Mouse (Mus musculus): ENCODE data around the gene Vmn1r232. TPM values are rescaled to one million over a fixed set of nuclear protein-coding genes. Genes with fewer than 3 reads are reported as not detected.

Vmn1r232 gene
- not detected in 2 replicates for total RNA-seq (2014; fragmentation: Nextera tagmentation)
- not detected in 2 replicates for total RNA-seq (2017)

GRCm38 (mm10) chr17:20919614-20920013, at the start of gene Vmn1r232:
TSS of gene Vmn1r232 (minus strand) at chr17:20919714.
- ATAC-seq (replicated peaks; ENCODE audit: low FRiP score, low TSS enrichment, poor library complexity, severe bottlenecking): no peak

DNA sequence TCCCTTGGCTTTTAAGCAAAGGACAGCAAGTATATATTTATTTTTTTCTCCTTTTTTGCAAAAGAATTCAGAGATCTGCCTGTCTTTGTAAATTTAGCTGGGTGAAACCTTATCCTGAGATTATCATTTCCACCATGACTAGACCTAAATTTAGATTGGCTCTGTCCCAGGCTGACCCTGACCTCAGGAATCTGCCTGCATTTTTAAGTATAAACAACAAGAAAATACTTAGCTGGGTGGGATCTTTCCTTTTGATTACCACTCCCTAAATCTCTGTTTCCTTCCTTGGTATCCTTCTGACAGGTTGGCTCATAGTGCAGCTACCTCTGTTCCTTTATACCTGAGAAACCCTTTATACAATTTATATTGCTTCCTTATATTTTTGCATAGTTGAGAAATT, 47.2 kb upstream of the Vmn1r232 start:
- no peak for ATAC-seq (replicated peaks; ENCODE audit: low FRiP score, low TSS enrichment, poor library complexity, severe bottlenecking)

DNA sequence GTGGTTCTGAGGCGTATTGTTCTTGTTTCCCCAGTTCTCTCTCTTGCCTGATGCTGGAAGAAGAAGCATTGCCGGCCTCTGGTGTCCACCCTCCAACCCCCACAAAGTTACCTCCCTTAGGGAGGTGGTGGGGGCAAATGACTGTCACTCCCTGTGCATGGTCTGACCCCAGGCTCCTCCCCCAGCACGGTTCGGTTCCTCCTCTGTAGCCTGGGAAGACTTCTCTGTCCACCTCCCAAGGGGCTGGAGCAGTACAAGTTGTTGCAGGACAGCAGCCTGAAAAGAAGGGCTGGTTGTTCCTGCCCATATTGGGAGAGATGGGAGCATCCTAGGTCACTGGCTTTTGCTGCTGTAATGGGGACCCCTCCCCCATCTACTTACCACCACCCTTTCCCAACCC, 45.9 kb upstream of the Vmn1r232 start:
- no peak for ATAC-seq (replicated peaks; ENCODE audit: low FRiP score, low TSS enrichment, poor library complexity, severe bottlenecking)

- ATAC-seq (replicated peaks; ENCODE audit: low FRiP score, low TSS enrichment, poor library complexity, severe bottlenecking): no peak
Measured at GRCm38 (mm10) chr17:20960386-20960785, 40.9 kb upstream of the Vmn1r232 start.

GRCm38 (mm10) chr17:20946636-20947035, 27.1 kb upstream of the Vmn1r232 start:
- ATAC-seq (replicated peaks; ENCODE audit: low FRiP score, low TSS enrichment, poor library complexity, severe bottlenecking): no peak

GRCm38 (mm10) chr17:20946026-20946565, 26.6 kb upstream of the Vmn1r232 start:
- no peak for ATAC-seq (replicated peaks; ENCODE audit: low FRiP score, low TSS enrichment, poor library complexity, severe bottlenecking)

GRCm38 (mm10) chr17:20944985-20945891, 25.7 kb upstream of the Vmn1r232 start, which contains the start of gene Ppp2r1a:
TSS of gene Ppp2r1a (plus strand) at chr17:20945311.
- ATAC-seq (replicated peaks; ENCODE audit: low FRiP score, low TSS enrichment, poor library complexity, severe bottlenecking): peak; percentile 95

DNA sequence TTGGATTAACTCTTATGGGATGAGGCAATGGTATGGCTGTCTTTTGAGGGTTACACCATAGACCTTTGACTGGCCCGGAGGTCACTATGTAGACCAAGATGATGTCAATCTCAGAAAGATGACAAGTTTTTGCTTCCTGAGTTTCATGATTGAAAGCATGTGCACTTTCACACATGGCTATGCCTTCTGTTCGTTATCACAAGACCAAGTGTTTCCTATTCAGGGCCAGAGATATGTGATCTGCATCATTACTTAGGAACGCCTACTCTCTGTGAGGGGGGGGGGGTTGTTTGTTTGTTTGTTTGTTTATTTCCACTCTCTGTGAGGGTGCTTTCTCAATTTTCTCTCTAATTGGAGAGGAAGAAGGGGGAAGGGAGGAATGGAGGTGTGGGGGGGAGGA, 24.7 kb upstream of the Vmn1r232 start:
- ATAC-seq (replicated peaks; ENCODE audit: low FRiP score, low TSS enrichment, poor library complexity, severe bottlenecking): no peak

DNA sequence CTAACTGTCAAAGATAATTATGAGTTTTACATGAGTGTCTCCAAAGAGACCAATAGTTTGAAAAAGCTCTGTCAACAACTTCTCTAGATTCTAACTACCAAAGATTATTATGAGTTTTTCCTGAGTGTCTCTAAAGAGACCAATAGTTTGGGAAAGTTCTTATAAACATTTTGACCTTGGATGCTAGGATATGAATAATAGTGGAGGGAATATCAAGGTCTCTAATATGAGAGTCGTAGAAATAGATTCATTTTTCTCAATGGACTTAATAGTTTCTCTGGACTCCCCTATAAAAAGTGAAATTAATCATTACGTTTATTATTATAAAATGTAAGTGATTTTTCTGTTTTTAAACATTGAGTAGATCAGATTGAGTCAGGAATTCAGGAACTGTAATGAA, 14.5 kb downstream of the Vmn1r232 start, which contains the start of gene Vmn1r231:
Gene Vmn1r231 (minus strand): TSS at position 101 of the 400 bp plus-strand sequence.
- no peak for ATAC-seq (replicated peaks; ENCODE audit: low FRiP score, low TSS enrichment, poor library complexity, severe bottlenecking)

Other genes starting within 250 kb of the Vmn1r232 start
- not detected in 2 replicates for gene Vmn1r226, start 236.9 kb downstream of the Vmn1r232 start, total RNA-seq (2014; fragmentation: Nextera tagmentation)
- gene Vmn1r226, start 236.9 kb downstream of the Vmn1r232 start, total RNA-seq (2017): not detected in 2 replicates
- gene Vmn1r227, start 189.9 kb downstream of the Vmn1r232 start, total RNA-seq (2014; fragmentation: Nextera tagmentation): not detected in 2 replicates
- gene Vmn1r227, start 189.9 kb downstream of the Vmn1r232 start, total RNA-seq (2017): not detected in 2 replicates
- gene Vmn1r228, start 133.6 kb downstream of the Vmn1r232 start, total RNA-seq (2014; fragmentation: Nextera tagmentation): not detected in 2 replicates
- gene Vmn1r228, start 133.6 kb downstream of the Vmn1r232 start, total RNA-seq (2017): not detected in 2 replicates
- gene Vmn1r229, start 108.2 kb downstream of the Vmn1r232 start, total RNA-seq (2014; fragmentation: Nextera tagmentation): not detected in 2 replicates
- gene Vmn1r229, start 108.2 kb downstream of the Vmn1r232 start, total RNA-seq (2017): not detected in 2 replicates
- gene Vmn1r230, start 79.3 kb downstream of the Vmn1r232 start, total RNA-seq (2014; fragmentation: Nextera tagmentation): not detected in 2 replicates
- not detected in 2 replicates for gene Vmn1r230, start 79.3 kb downstream of the Vmn1r232 start, total RNA-seq (2017)
- gene Vmn1r231, start 14.6 kb downstream of the Vmn1r232 start, total RNA-seq (2014; fragmentation: Nextera tagmentation): not detected in 2 replicates
- not detected in 2 replicates for gene Vmn1r231, start 14.6 kb downstream of the Vmn1r232 start, total RNA-seq (2017)
- 255 and 359 TPM in 2 replicates for gene Ppp2r1a, start 25.6 kb upstream of the Vmn1r232 start, total RNA-seq (2014; fragmentation: Nextera tagmentation)
- gene Ppp2r1a, start 25.6 kb upstream of the Vmn1r232 start, total RNA-seq (2017): 156 and 200 TPM in 2 replicates
- gene Vmn1r233, start 76.8 kb upstream of the Vmn1r232 start, total RNA-seq (2014; fragmentation: Nextera tagmentation): not detected in 2 replicates
- not detected in 2 replicates for gene Vmn1r233, start 76.8 kb upstream of the Vmn1r232 start, total RNA-seq (2017)
- gene Zfp160, start 89.2 kb upstream of the Vmn1r232 start, total RNA-seq (2014; fragmentation: Nextera tagmentation): 30.8 and 31.7 TPM in 2 replicates
- gene Zfp160, start 89.2 kb upstream of the Vmn1r232 start, total RNA-seq (2017): 25.4 and 39.1 TPM in 2 replicates

Data from megakaryocyte-erythroid progenitor cell, adult 5-6 weeks (primary cell).